Mouse (Mus musculus) bone marrow, adult 2 months (tissue): ENCODE results near the gene Macrod2.

Source experiments
- CTCF ChIP-seq: fragments of 200-500 bp; IDR thresholded peaks from 2 replicates; pipeline ENCODE4 v1.5.1; 2011; ENCODE audit warnings: low read length, control low read depth; ENCODE audit not compliant: control insufficient read depth, insufficient read depth
- POLR2A ChIP-seq: fragments of 200-500 bp; IDR thresholded peaks from 2 replicates; pipeline ENCODE4 v1.6.1; 2011; ENCODE audit warnings: low read depth, mild to moderate bottlenecking, control low read depth, low read length, borderline replicate concordance; ENCODE audit not compliant: control insufficient read depth

DNA sequence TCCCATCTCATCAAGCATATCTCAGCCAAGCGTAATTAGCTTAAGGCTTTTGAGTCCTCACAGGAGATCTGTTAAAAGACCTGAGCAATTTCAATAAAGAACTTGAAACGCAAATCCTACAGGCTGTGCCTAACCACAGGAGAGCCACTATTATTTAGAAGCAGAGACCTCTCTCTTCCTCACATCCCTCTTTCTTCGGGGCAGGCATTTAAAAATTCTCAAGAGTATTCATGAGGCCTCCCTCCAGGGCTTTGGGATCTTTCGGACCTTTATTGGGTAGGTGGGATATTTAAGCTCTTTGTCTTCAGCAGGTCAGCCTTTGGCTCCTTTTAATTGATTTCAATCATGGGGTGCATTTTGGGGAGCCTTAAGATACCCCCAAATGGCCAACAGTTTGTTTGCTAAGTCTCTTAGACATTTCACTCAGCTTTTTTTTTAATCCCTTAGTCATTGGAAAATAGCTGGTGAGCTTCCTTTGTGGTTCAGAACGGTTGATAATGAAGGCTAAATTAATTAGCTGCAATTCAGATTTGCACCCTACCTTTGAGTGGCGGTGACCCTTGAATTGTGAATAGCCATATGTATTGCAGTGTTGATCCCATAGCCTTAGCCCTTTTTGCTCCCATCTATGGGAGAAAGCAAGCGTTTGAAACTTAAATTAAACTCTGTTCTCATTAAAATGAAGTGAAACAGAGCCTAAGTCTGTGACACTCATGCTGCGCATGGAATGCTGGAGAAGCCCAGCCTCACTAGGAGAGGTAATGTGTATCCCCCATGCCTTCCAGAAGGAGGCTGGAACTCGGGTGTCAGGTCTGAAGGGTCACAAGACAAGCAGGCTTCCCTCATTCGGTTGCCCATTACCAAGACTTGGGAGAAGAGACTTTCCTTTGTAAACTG lies 1940.2 kb downstream of the Macrod2 start:
- TF ChIP-seq CTCF (no peak), POLR2A (no peak)
